Mouse (Mus musculus): ENCODE data around the gene Tiam1. TPM values are rescaled to one million over a fixed set of nuclear protein-coding genes. Genes with fewer than 3 reads are reported as not detected.
A peak's percentile ranks its signal among the peaks of the same experiment; 100 is the strongest.
"Not testable (repeated sequence)": the region's sequence is repeated elsewhere in the genome, so short reads cannot be mapped to it uniquely, and the experiment has no call there.

Tiam1 gene
- polyA plus RNA-seq, 1 experiment from 2014 or later: 59.7 TPM

DNA sequence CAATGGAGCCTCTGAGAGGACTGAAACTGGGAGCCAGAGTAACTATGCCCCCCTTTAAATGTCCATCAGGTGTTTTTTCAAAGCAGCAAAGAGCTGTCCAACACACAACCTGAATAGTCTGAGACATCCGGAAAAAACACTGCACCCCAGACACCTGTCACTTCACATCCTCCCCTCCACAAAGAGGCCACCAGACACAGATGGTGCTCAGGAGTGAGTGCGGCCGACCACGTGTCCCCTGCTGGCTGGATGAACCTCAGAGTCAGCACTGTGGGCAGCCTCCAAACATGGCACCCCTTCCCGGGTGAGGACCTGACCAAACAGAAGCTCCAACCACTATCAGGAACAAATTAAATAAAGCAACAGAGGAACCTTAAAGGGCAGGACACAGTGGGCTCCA is 56.3 kb downstream of the Tiam1 start:
- Histone ChIP-seq H3K4me1 (replicated peaks) (peaks cover 7% of the 10 kb centered on the region; the same call in 1 of the 2 replicates), H3K9me3 (no peaks in the 10 kb centered on the region), H3K9ac (replicated peaks) (no peak overlapping the region), H3K27ac (no peak overlapping the region), H3K36me3 (peaks cover 8% of the 10 kb centered on the region; the same call in 1 of the 2 replicates), H3K4me3 (replicated peaks) (no peak overlapping the region), H3K27me3 (no peaks in the 10 kb centered on the region), H3K4me2 (no peak overlapping the region)
- ATAC-seq (ENCODE audit: insufficient number of reproducible peaks, insufficient read depth, low FRiP score, low TSS enrichment, low read depth): no peak
- WGBS: 94% methylated on average over 5 of the region's 5 CpGs

GRCm38 (mm10) chr16:90086111-90086510 is 57.5 kb downstream of the Tiam1 start:
- no peaks in the 10 kb centered on the region for H3K27me3 ChIP-seq
- H3K27ac ChIP-seq: no peak overlapping the region
- H3K9me3 ChIP-seq: no peaks in the 10 kb centered on the region
- H3K4me1 ChIP-seq (replicated peaks): peaks cover 9% of the 10 kb centered on the region
- no peak overlapping the region for H3K4me3 ChIP-seq (replicated peaks)
- H3K4me2 ChIP-seq: no peak overlapping the region
- 78% methylated on average over 6 of the region's 6 CpGs for WGBS
- H3K9ac ChIP-seq (replicated peaks): no peak overlapping the region
- H3K36me3 ChIP-seq: peaks cover 8% of the 10 kb centered on the region; the same call in 1 of the 2 replicates
- no peak for ATAC-seq (ENCODE audit: insufficient number of reproducible peaks, insufficient read depth, low FRiP score, low TSS enrichment, low read depth)

- no peaks in the 10 kb centered on the region for H3K27me3 ChIP-seq
- H3K9me3 ChIP-seq: no peaks in the 10 kb centered on the region
- peaks cover 15% of the 10 kb centered on the region for H3K4me1 ChIP-seq (replicated peaks)
- peaks cover 8% of the 10 kb centered on the region; the same call in 1 of the 2 replicates for H3K36me3 ChIP-seq
- no peak for ATAC-seq (ENCODE audit: insufficient number of reproducible peaks, insufficient read depth, low FRiP score, low TSS enrichment, low read depth)
- 90% methylated on average over 14 of the region's 14 CpGs for WGBS
- no peak overlapping the region for H3K9ac ChIP-seq (replicated peaks)
- no peak overlapping the region for H3K4me3 ChIP-seq (replicated peaks)
- no peak overlapping the region for H3K27ac ChIP-seq
- H3K4me2 ChIP-seq: no peak overlapping the region
Measured at GRCm38 (mm10) chr16:90085580-90085979, 58.0 kb downstream of the Tiam1 start.

- H3K4me1 ChIP-seq (replicated peaks): peaks cover 15% of the 10 kb centered on the region
- H3K4me3 ChIP-seq (replicated peaks): no peak overlapping the region
- no peaks in the 10 kb centered on the region for H3K36me3 ChIP-seq
- no peaks in the 10 kb centered on the region for H3K27me3 ChIP-seq
- no peak for ATAC-seq (ENCODE audit: insufficient number of reproducible peaks, insufficient read depth, low FRiP score, low TSS enrichment, low read depth)
- no peak overlapping the region for H3K4me2 ChIP-seq
- no peaks in the 10 kb centered on the region for H3K9me3 ChIP-seq
- 92% methylated on average over 1 of the region's 1 CpGs for WGBS
- H3K27ac ChIP-seq: no peak overlapping the region
- no peak overlapping the region for H3K9ac ChIP-seq (replicated peaks)
Measured at GRCm38 (mm10) chr16:90081125-90081524, 62.4 kb downstream of the Tiam1 start.

DNA sequence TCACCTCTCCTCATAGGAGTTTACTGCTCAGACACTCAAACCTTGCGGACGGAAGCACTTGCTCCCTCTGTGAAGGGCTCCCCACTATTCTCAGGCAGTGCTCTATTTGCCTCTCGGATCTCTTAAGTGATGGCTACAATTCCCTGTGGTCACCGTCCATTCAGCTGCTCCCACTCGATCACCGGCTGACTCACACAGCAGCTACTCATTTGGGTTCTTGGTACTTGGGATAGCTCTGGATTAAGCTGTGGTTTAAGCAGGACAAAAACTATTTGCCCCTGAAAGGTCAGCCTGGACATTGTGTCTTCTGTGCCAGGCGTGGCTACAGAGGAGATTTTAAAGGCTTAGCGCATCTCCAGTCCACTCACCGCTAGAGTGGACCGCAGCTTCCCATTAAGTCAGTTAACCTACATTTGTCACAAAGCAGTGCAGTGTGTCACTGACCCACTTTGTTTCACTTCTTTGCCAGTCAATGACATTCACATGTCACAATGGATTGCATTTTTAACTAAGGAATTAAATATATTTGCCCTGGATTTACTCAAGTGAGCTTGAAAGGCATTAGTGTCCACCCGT is 64.7 kb downstream of the Tiam1 start:
- H3K4me1 ChIP-seq (replicated peaks): peaks cover 15% of the 10 kb centered on the region
- H3K27ac ChIP-seq: no peak overlapping the region
- H3K36me3 ChIP-seq: no peaks in the 10 kb centered on the region
- H3K4me3 ChIP-seq (replicated peaks): no peak overlapping the region
- no peaks in the 10 kb centered on the region for H3K9me3 ChIP-seq
- H3K9ac ChIP-seq (replicated peaks): no peak overlapping the region
- no peak overlapping the region for H3K4me2 ChIP-seq
- 91% methylated on average over 11 of the region's 11 CpGs for WGBS
- no peaks in the 10 kb centered on the region for H3K27me3 ChIP-seq
- ATAC-seq (ENCODE audit: insufficient number of reproducible peaks, insufficient read depth, low FRiP score, low TSS enrichment, low read depth): no peak

GRCm38 (mm10) chr16:90073510-90073909 is 70.1 kb downstream of the Tiam1 start:
- no peak overlapping the region for H3K9ac ChIP-seq (replicated peaks)
- H3K4me1 ChIP-seq (replicated peaks): peaks cover 36% of the 10 kb centered on the region
- no peaks in the 10 kb centered on the region for H3K9me3 ChIP-seq
- no peak overlapping the region for H3K27ac ChIP-seq
- H3K4me3 ChIP-seq (replicated peaks): no peak overlapping the region
- no peaks in the 10 kb centered on the region for H3K27me3 ChIP-seq
- H3K4me2 ChIP-seq: no peak overlapping the region
- 63% methylated on average over 7 of the region's 7 CpGs for WGBS
- no peak for ATAC-seq (ENCODE audit: insufficient number of reproducible peaks, insufficient read depth, low FRiP score, low TSS enrichment, low read depth)
- H3K36me3 ChIP-seq: no peaks in the 10 kb centered on the region

- Histone ChIP-seq H3K27me3 (no peaks in the 10 kb centered on the region), H3K9me3 (no peaks in the 10 kb centered on the region), H3K27ac (0 out of 2 replicates have a peak overlapping the region, but pooled peaks have one; percentile 1), H3K36me3 (no peaks in the 10 kb centered on the region), H3K4me1 (replicated peaks) (peaks cover 36% of the 10 kb centered on the region), H3K4me2 (no peak overlapping the region), H3K9ac (replicated peaks) (no peak overlapping the region), H3K4me3 (replicated peaks) (no peak overlapping the region)
- 59% methylated on average over 15 of the region's 15 CpGs for WGBS
- no peak for ATAC-seq (ENCODE audit: insufficient number of reproducible peaks, insufficient read depth, low FRiP score, low TSS enrichment, low read depth)
Measured at GRCm38 (mm10) chr16:90072651-90073050, 70.9 kb downstream of the Tiam1 start.

DNA sequence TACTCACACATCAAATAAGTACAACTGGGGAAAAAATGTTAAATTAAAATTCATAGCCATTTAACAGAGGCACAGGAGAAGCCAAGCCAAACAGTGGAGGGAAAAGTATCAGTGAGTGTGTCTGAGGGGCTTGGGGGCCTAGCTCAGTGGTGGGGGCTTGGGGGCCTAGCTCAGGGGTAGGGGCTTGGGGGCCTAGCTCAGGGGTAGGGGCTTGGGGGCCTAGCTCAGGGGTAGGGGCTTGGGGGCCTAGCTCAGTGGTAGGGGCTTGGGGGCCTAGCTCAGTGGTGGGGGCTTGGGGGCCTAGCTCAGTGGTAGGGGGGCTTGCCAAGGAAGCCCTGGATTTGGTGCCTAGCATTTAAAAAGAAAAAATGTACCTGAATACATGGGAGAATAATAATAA is 72.4 kb downstream of the Tiam1 start:
- not testable (repeated sequence) for H3K9me3 ChIP-seq; H3K36me3 ChIP-seq; H3K4me3 ChIP-seq (replicated peaks); H3K4me2 ChIP-seq; H3K9ac ChIP-seq (replicated peaks); H3K27me3 ChIP-seq
- 0 out of 2 replicates have a peak overlapping the region, but pooled peaks have one; percentile 68 for H3K27ac ChIP-seq
- peak; percentile 78; the same call in 1 of the 2 replicates for ATAC-seq (ENCODE audit: insufficient number of reproducible peaks, insufficient read depth, low FRiP score, low TSS enrichment, low read depth)
- peaks cover 36% of the 10 kb centered on the region for H3K4me1 ChIP-seq (replicated peaks)

- ATAC-seq (ENCODE audit: insufficient number of reproducible peaks, insufficient read depth, low FRiP score, low TSS enrichment, low read depth): no peak
- 95% methylated on average over 11 of the region's 11 CpGs for WGBS
- H3K27ac ChIP-seq: no peak overlapping the region
- no peak overlapping the region for H3K4me3 ChIP-seq (replicated peaks)
- no peaks in the 10 kb centered on the region for H3K27me3 ChIP-seq
- H3K4me2 ChIP-seq: no peak overlapping the region
- H3K9me3 ChIP-seq: 0 out of 2 replicates have a peak, but pooled peaks cover 2% of the 10 kb centered on the region
- H3K9ac ChIP-seq (replicated peaks): no peak overlapping the region
- peaks cover 8% of the 10 kb centered on the region; the same call in 1 of the 2 replicates for H3K36me3 ChIP-seq
- H3K4me1 ChIP-seq (replicated peaks): peaks cover 36% of the 10 kb centered on the region
Measured at GRCm38 (mm10) chr16:90070104-90070503, 73.5 kb downstream of the Tiam1 start.

DNA sequence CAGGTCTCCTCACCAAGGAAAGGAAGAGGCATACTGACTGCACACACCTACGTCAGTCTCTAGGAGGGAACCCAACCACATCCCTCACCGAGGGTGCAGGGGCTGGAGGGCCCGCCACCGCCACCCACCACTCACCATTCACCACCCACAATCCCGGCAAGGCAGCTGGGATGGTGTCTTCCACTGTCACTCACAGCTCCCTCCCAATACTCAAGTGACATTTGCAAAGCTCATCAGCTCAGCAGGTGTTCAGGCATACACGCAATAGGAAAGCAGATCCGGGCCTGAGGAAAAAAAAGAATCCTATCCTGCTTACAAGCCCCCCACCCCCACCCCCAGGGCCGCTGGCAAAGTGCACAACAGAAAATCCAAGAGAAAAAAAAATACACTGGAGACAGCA is 74.4 kb downstream of the Tiam1 start:
- peaks cover 35% of the 10 kb centered on the region for H3K4me1 ChIP-seq (replicated peaks)
- WGBS: 75% methylated on average over 8 of the region's 8 CpGs
- no peak for ATAC-seq (ENCODE audit: insufficient number of reproducible peaks, insufficient read depth, low FRiP score, low TSS enrichment, low read depth)

DNA sequence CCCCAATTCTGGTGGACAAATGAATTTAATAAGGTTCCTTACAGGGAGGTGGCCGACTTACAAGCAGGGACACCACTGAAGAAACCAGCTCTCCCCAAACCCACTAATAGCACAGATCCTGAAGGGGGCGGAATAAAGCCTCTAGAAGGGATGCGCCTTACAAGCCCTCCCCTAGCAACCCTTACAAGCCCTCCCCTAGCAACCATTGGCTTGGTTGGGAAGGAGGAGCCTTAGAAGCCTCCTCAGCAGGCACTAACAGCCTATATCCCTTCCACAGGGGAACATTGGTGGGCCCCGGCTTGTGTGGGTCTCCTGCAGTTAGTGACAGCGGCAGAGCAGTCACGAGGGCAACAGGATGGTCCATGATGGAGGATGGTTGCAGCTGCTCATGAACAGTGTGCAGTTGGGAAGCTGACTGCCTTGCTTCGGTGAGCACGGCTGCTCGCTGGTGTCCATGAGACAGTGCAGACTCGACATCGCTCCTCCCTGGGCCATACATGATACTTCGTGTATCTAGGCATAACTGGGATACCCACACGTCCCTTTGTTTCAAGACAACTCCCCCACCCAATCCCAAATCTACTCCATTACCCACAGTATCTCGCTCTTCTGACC is 90.6 kb downstream of the Tiam1 start:
- Histone ChIP-seq H3K4me2 (no peak overlapping the region), H3K36me3 (peaks cover 16% of the 10 kb centered on the region), H3K9ac (replicated peaks) (no peak overlapping the region), H3K27ac (no peak overlapping the region), H3K4me3 (replicated peaks) (no peak overlapping the region), H3K9me3 (no peaks in the 10 kb centered on the region), H3K27me3 (no peaks in the 10 kb centered on the region), H3K4me1 (replicated peaks) (0 out of 2 replicates have a peak, but pooled peaks cover 5% of the 10 kb centered on the region)
- ATAC-seq (ENCODE audit: insufficient number of reproducible peaks, insufficient read depth, low FRiP score, low TSS enrichment, low read depth): no peak
- WGBS: 76% methylated on average over 14 of the region's 14 CpGs

More for the DNA sequence above, 74.4 kb downstream of the Tiam1 start:
- Histone ChIP-seq H3K27ac (no peak overlapping the region), H3K9me3 (peaks cover 2% of the 10 kb centered on the region; the same call in 1 of the 2 replicates), H3K36me3 (peaks cover 17% of the 10 kb centered on the region), H3K9ac (replicated peaks) (no peak overlapping the region), H3K27me3 (no peaks in the 10 kb centered on the region), H3K4me3 (replicated peaks) (no peak overlapping the region), H3K4me2 (no peak overlapping the region)
